Mouse (Mus musculus) A20 (cell line): ENCODE results near the gene Fmo1.

Experiments
- DNase-seq: peaks from one replicate; pipeline ENCODE4 v3.0.0-alpha.2; 2011; ENCODE audit warnings: low read depth, low spot score

Fmo1 gene

DNA sequence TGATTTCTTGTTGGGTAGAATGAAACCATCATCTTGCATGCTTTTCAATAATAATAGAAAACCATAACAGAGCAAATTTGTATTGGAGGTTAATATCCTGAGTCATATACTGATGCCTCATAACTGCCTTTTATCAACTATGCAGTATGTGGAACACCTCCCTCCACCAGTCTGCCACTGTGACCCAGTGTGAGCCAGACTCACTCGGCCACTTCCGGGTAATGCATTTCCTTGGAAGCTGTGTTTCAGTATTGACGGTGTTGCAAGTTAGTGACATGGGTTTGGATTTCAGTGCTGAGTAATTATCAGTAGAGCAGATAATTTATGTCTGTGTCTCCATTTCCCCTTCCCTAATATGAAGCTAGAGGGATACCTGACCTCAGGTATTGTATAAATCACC lies 2.8 kb downstream of the Fmo1 start:
- DNase-seq = no peak

DNA sequence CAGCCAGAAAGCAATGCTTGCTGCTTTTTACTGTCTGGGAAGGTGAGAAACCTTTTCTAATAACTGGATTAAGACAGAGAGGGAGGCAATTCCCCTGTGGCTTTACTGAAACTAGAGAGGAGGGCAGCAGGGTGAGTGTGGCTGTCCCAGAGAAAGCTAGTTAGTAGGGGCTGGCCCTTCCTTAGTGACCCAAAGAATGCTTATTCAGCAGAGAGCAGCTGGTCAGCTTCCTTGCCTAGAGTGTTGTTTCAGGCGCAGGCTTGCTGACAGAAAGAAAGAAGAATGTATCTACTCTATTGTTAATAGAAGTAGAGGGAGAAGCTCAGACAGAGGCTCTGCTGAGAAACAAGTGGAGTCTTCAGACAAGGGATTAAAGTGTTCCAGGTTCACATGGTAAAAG lies 4.1 kb downstream of the Fmo1 start:
- DNase-seq = no peak

DNA sequence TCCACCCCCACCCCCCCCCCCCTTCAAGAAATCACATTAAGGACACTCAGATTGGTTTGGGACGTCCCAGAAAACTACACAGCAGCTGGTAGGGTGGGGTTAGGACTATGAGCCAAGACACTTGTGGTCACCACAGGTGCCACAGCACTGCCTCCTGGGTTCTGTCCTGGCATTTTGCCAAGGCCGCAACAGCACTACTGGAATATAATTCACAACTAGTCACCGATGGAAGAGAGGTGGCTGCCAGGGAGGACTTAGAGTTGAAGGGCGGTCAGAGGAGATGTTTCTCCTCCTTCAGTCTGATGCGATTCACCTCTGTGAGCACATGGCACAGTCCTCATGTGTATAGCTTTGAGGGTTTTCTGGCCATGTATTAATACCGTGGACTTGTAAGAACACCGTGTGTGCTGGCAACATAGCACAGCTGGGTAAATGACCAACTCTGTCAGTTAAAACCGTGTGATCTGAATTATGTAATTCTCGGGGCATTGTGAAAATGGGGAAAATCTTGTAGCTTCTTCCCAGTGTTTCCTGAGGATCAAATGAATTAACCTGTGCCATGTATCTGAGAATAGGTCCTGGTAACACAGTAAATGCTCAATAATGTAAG lies 6.3 kb downstream of the Fmo1 start:
- DNase-seq = no peak

DNA sequence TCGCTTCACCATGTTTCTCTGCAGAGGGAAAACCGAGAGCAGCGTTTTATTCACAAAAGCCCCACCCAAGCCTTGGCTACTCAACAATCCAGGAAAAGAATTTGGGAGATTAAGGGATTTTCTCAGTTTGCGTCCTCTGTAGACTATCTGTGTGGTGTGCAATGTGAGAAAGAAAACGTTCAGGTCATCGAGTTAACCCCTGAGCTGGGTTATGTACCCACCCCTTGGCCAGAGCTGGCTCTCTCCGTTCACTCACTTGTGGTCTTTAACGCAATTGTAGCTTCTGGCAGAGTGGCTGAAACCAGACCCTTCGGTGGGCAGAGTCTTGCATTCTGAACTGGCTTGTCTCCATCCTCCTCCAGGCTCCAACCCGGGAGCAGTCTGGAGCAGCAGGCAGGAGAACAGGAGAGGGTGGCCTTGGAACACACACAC lies 6.8 kb downstream of the Fmo1 start:
- DNase-seq = no peak

DNA sequence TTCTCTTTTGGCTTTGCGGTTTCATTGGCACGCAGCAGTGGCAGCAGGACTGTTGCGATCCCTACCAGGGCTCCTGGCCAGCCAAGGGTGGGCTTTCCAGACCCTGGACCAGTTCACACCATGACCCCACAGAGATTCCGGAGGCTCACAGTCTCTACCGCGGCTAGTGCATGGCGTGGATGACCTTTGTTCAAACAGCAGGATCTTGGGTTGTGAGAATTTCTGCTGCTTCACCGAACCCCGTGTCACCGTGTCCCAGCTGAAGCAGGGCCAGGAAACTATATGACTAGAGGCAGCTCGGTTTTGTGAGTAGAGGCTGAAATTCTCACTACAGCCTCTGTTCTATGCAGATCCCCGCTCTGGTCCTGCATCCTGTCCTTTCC lies 7.7 kb downstream of the Fmo1 start:
- DNase-seq = no peak

DNA sequence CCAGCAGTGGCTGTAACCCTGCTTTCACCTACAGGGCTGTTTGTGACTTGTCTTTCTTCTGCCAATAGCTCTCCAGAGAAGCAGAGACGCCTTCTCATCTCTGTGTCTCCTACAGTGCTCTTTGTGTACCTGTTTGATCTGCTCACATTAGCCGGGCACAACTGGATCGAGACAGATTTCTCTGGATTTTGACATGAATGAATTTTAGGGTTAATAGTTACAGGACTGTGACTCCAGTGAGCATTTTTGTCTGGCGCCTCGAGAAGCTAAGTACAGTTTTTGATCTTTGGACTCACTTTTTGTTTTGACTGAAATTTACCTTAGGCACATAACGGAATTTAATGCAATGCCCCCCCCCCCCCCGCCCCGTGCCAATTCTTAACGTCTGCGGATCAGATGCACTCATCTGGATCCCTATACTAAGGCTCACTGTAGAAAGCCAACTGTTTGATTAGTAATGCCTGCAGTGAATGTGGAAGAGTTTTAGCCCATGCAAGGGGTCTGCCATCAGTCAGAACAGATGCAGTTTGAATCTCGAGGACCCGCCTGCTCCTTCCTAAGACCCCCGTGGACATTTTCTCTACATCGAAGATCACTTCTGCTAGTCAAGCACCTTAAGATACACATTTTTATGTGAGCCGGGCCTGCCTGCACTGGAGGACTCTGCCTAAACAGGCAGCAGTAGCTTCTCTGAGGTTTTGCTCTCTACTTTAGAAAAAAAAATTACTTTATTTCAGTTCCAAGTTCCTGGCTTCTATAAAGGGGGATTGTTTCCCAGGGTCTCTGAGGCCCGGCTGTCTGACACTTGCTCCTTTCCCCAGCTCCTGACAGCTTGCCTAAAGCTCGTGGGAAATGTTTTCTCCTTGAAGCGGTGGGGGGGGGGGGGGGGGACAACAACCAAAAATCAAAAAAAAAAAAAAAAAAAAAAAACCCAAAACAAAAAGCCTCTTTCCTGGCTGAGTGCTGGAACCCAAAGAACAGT lies 8.4 kb downstream of the Fmo1 start:
- DNase-seq = no peak

DNA sequence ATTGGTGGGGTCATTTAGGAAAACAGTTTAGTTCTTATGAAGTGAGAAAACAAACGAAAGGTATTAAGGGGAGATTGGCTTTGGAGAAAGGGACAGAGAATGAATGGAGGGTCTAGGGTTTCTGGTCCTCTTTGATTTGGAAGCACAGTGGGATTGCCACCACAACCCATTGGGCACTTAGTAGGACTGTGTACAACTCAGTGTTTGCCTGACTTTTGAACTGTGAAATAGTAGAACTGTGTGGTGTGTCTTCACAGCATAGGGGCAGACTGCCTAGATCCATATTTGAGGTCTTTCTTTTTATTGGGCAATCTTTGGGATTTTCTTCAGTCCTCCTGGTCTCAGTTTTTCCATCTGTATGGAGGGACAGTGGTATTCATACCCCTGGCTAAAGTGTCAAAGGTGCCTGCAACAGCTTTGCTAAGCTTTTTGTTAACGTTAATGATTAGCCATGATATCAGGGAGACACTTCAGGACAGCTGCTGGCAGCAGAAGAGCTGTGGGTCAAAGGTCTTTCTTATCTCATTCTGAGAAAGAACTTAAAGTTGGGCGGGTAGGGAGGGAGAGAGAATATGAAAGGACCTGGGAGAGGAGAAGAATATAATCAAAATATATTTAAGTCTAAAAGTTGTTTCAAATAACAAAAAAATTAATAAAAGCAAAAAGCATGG lies 12.5 kb downstream of the Fmo1 start:
- no peak for DNase-seq

DNA sequence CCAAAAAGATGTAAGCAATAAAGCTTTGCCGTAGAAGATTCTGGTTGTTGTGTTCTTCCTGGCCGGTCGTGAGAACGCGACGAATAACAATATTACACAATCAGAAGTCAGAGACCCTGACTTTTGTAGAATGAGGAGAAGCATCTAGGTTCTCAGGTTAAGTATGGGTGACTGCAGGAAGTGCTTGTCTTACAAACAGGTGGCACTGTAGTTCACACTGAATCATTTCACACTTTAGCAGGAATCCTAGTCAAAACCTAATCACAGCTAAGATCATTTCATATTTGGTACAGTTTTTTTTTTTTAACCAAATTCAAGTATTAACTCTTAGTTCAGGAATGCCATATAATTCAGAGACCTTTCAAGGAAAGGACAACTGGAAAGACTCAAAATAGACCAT lies 18.9 kb downstream of the Fmo1 start:
- DNase-seq = no peak

DNA sequence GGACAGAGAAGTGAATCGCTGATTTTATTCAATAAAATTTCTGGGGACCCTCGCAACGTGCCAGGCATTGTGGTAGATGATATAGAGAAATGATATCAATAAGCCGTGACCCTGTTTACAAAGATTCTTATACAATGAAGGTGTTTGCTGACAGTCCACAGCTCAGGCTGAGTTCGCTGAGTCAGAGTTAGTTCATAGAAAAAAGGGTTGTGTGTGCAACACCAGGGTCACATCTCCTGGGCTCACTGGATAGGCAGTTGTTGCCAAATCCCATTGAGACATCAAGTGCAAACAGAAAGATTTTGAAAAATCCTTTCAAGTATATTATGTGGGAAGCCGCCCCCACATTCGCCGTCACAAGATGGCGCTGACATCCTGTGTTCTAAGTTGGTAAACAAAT lies 26.2 kb downstream of the Fmo1 start:
- no peak for DNase-seq

DNA sequence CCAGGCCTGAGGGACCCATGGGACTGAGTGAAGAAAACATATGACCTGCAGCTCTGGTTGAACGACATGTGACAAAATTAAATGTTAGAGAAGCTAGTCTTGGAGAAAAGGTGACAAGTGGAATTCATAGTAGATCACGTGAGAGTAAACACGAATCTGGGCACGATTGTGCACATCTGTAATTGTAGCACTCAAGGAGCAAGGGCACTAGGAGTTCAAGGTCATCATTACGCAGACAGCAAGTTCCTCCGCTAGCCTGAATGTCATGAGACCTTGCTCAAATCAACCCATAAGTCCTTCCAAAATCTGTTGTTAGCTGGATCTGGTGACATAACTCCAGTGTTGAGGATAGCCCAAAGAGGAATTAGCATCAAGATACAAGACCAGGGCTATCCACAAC lies 27.4 kb downstream of the Fmo1 start:
- DNase-seq = no peak

DNA sequence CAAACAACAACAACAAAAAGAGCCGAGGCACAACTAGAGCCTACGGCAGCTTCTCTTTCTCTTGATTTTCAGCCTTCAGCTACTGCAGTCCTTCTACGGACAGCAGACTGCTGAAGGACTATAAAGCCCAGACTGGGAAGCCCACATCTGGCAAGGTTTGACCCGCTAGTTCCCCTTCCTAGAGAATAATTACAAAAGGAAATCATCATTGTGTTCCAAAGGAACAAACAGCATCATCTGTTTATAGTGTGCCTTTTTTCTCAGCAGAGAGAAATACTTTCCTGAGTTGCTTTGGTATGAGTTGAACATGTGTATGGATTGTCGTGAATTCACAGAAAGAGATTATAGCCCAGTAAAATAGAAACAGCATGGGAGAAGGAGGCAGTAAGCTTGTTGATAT lies 32.1 kb downstream of the Fmo1 start:
- no peak for DNase-seq

DNA sequence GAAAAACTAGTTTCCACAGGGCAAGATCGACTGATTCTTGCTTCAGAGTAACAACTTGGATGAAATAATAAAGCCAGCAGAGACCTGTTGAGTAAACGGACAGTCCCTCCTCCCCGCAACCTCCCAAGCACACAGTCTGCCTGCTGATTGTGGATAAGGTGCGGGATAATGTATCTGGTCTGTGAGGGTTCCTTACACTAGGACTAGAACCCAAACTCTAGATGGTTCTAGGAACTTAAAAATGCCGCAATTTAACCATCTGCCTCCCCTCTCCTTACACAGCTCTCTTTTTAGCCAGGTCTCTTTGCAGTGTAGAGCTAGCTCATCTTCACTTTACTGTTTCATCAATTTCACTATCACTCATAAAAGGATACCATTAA lies 33.8 kb downstream of the Fmo1 start:
- no peak for DNase-seq

DNA sequence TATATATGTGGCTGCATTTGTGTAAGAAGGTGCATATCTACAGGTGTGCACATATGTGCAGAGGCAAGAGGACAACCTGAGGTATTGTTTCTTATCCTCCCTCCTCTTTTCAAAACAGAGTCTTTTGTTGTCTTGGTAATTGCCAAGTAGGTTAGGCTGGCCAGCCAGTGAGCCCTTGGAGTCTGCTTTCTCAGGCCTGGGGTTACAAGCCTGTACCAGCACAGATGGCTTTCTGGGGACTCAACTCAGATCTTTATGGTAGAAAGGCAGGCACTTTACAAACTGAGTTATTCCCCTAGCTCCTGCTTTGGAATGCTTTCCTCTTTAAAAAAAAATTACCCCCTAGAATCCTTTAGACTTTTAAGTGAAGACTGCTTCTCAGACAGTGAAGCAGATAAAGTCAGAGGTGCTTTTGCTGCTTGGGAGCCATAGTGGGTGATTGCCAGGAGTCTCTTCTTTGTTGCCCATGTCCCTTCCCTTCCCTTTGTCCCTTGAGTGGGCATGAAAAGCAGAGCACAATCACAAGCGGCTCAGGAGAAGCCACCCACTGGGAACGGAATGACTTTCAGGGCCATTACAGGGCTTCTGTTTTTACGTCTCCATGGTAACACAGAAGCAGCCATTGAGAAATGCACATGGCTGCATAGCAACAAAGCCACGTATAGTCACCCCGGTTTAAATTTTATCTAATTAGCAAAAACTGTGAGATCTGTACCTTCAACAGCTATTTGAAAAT lies 34.4 kb downstream of the Fmo1 start:
- DNase-seq = no peak

DNA sequence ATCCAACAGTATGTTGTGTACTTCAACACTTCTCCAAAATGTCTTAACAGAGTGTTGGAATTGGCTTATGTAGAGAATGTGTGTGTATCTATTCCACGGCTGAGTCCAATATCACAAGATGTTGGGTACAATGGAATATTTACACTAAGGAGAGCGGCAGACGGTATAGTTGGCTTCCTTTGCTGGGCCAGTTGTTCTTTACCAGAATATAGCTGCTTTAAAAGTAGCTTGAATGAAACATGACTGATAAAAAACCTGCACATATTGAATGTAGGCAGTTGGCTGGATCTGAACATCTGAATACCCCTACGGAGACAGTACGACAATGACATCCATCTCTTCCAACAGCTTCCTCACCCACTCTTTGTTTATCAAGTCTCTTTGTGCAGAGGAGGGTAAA lies 47.1 kb downstream of the Fmo1 start:
- no peak for DNase-seq

DNA sequence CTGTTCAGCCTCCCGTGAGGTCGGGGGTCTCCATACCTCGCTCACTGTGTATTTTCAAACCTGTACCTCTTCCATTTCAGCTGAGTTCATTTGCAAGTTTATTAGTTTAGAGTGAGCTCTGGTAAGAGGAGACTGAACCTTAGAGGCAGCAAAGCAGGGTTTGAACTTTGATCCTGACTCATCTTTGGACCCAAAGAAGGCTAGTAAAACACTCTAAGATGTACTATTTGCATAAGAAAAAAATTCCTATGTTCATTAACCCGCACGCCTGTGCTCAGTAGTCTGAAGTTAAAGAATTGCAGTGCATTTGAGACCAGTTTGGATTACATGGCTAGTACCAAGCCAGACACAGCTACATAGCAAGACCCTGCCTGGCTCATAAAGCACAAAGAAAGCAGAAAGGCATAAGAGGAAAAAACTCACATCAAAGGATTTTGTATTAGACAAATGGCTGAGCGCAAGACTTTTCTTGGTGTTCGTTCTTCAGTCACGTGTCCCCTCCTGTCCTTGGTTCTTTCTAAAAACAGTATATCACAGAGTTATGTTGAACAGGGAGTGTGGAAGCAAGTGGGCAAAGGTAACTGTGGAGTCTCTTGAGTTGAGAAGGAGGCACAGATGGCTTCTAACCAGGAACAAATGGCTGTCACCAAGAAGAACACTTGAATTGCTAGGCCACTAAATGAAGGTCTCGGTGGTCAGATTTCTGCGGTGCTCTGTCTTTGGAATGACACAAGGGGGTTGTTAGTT lies 50.9 kb downstream of the Fmo1 start:
- DNase-seq = no peak

DNA sequence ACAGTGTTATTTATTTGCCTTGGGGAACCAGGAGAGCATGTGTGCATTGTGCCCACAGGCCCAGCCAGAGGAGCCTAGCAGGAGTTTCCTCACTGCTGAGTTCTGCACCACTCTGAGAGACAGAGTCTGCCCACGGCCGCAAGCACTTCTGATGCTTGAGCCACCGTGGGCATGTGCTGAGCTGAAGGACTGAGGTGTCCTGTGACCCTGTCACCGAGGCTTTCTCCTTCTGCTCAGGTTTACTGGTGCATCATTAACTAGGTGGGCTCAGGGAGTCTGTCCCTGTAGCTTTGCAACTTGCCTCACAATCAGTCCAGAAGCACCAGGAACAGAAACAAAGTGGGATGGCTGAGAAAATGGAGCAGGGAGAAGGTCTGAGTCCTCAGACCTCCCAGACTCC lies 51.5 kb downstream of the Fmo1 start:
- no peak for DNase-seq

DNA sequence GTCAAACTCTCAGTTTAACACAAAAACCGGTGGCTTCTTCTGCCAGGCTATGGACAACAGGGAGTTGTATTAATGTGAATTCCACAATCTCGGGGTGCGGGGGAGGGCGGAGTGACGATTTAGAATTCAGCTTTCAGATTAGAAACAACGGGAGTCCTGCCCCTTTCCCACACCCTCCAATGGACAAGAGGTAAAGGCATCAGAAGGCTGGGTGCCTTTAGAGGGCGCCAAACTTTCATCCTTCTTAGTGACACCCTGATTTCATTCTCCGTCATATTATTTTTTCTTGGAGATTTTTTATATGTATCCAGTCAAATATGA lies 52.6 kb downstream of the Fmo1 start, which contains the start of gene Fmo4:
Gene Fmo4, minus strand, starts transcription at position 137 of the 321 bp plus-strand sequence.
- DNase-seq = no peak

DNA sequence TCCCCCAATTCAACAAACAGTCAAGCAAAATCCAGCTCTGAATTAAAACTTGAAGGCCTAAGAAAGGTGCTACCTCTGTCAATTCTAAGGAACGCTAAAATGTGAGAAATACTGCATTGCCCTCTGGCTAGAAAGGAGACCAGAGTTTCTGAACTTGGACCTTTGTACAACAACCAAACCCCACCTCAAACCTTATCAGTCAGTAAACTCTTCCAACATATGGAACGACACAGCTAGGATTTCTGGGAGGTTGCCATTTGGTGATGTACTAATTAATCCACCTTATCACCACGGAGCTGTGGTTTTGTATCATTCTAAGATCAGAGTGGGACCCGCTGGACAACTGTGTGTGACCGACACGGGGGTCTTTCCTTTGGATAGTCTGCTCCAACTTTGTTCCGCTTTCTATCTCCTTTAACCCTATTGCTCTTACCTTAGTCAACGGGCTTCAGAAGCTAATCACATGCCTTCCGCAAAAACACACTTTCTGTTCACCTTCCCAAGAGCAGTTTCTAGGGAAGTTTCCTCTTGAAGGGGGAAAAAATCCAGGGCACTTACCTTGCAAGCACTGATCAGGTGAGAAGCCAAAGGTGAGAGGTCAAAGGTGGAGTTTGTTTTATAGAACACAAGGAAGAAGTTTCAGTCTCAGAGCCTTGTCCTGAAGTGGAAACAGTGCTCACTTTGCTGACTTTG lies 53.1 kb downstream of the Fmo1 start:
- no peak for DNase-seq

DNA sequence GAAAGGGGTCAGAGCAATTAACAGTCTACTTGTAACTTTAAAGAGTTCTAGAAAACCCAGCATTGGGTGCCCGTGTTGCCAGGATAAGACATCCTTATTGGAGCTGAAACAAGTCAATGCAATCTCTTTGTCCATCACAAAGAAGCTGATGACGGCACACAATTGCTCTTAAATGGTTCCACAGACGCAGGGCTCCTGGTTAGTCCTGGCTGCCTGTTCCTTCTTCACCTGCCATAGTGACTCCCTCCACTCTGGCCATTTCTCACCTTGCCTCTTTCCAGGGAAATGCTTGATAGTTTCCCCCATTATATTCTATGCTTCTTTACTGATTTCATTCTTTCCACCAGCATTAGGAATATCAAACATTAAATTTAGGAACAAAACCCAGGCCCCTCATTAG lies 57.9 kb downstream of the Fmo1 start:
- DNase-seq = no peak

DNA sequence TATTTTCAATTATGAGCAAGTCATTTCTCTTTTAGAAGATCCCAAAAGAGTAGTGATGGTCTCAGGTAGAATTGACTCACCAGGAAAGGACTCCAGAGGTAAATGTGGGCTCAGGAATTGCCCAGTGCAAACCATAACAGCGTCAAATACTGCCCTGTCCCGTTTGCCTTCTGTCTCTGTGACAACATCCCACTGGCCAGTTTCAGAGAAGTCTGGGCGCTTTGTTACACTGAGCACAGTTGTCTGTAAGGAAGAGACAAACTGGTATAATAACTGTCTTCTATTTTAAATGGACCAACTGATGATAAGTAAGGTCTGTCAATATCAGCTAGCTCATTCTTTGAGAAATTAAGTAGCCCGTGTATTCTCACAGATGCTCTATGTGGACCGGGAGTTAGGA lies 59.0 kb downstream of the Fmo1 start:
- no peak for DNase-seq

DNA sequence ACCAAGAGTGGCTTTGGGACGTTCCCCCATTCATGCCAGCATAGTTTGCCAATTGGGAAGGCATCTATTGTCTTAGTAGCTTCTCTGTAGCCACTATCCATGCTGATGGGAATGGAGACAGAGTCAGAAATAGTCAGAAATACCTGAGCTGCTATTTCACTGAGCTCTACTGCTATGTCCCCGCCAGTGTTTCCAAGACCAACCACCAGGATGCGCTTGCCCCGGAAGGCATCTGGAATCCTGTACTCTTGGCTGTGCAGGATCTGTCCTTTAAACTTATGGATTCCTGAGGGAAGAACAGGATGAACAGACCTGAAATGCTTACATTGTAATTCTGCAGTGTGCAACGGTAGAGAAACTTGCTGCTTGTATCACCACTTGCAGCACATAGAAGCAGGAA lies 61.4 kb downstream of the Fmo1 start:
- DNase-seq = no peak
